Comparison of ENCODE assay signal across 1 mouse cellular context in the genomic region with DNA sequence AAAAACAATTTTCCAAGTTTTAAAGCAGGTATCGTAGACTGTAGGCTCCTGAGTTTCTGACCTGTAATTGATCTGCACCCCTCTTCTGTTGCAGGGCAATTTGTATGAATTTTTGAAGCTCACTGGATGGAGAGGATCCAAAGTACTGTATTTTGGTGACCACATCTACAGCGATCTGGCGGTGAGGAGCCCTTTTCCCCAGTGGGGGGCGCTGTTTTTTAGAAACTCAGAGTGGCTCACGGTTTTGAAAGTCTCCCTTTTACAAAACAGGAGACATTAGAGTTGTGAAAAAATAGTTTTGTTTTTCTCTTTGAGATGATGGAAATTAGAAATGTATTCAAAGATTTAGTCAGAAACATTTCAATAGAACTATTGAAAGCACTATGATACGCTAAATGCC.
TF ChIP-seq lines count a peak whose summit lies in the region.

No protein-coding gene starts in this region.

TF ChIP-seq in MEL, 35 proteins besides CTCF, POLR2A, EP300 and RAD21 (continued from another document):
- TF ChIP-seq ZMIZ1 (IDR thresholded peaks at IDR 0.05; ENCODE audit: low read depth, low read length) (no peak), NELFE (IDR thresholded peaks at IDR 0.05; ENCODE audit: low read depth, low read length) (no peak), RCOR1 (IDR thresholded peaks at IDR 0.05; ENCODE audit: low read depth, low read length) (no peak), ETS1 (IDR thresholded peaks at IDR 0.05; ENCODE audit: low read depth, low read length) (no peak), SIN3A (IDR thresholded peaks at IDR 0.05; ENCODE audit: low read length) (no peak), GABPA (IDR thresholded peaks at IDR 0.05; ENCODE audit: low read depth, low read length) (no peak), POLR2AphosphoS2 (IDR thresholded peaks at IDR 0.05; ENCODE audit: low read length) (no peak)
